Mouse (Mus musculus): ENCODE data around the gene Bcl6b.

The Bcl6b gene

GRCm38 (mm10) chr11:70229260-70230010, at the start of gene Bcl6b:
TSS of gene Bcl6b (minus strand) at chr11:70229798.
- no peak for DNase-seq (ENCODE audit: low spot score)

- DNase-seq (ENCODE audit: low spot score), result no peak
Observed at GRCm38 (mm10) chr11:70278961-70279360, 49.4 kb upstream of the Bcl6b start.

GRCm38 (mm10) chr11:70271641-70272040, 42.0 kb upstream of the Bcl6b start:
- no peak for DNase-seq (ENCODE audit: low spot score)

GRCm38 (mm10) chr11:70266405-70266804, 36.8 kb upstream of the Bcl6b start:
- DNase-seq (ENCODE audit: low spot score), result no peak

GRCm38 (mm10) chr11:70265819-70266218, 36.2 kb upstream of the Bcl6b start:
- DNase-seq (ENCODE audit: low spot score), result no peak

GRCm38 (mm10) chr11:70265252-70265651, 35.7 kb upstream of the Bcl6b start:
- peak; percentile 44 for DNase-seq (ENCODE audit: low spot score)

GRCm38 (mm10) chr11:70259035-70259434, 29.4 kb upstream of the Bcl6b start:
- DNase-seq (ENCODE audit: low spot score), result no peak

- DNase-seq (ENCODE audit: low spot score), result no peak
Observed at GRCm38 (mm10) chr11:70254931-70255531, 25.4 kb upstream of the Bcl6b start, which contains the start of gene Alox12. TSS of gene Alox12 (minus strand) at chr11:70255353.

GRCm38 (mm10) chr11:70254337-70254736, 24.7 kb upstream of the Bcl6b start:
- DNase-seq (ENCODE audit: low spot score), result no peak

GRCm38 (mm10) chr11:70251853-70252252, 22.3 kb upstream of the Bcl6b start:
- DNase-seq (ENCODE audit: low spot score), result no peak

- DNase-seq (ENCODE audit: low spot score), result no peak
Observed at GRCm38 (mm10) chr11:70250150-70250549, 20.6 kb upstream of the Bcl6b start.

GRCm38 (mm10) chr11:70247136-70247845, 17.7 kb upstream of the Bcl6b start:
- peak; percentile 70 for DNase-seq (ENCODE audit: low spot score)

- DNase-seq (ENCODE audit: low spot score), result no peak
Observed at GRCm38 (mm10) chr11:70242591-70242990, 13.0 kb upstream of the Bcl6b start.

GRCm38 (mm10) chr11:70239541-70240279, 10.1 kb upstream of the Bcl6b start, which contains the start of the genes Gm21988 and Rnasek:
TSS of gene Gm21988 (minus strand) at chr11:70239830.
TSS of gene Rnasek (minus strand) at chr11:70239842.
- peak; percentile 77 for DNase-seq (ENCODE audit: low spot score)

GRCm38 (mm10) chr11:70238591-70239440, 9.2 kb upstream of the Bcl6b start:
- no peak for DNase-seq (ENCODE audit: low spot score)

- peak; percentile 93 for DNase-seq (ENCODE audit: low spot score)
Observed at GRCm38 (mm10) chr11:70237457-70238167, 8.0 kb upstream of the Bcl6b start, which contains the start of gene 0610010K14Rik. TSS of gene 0610010K14Rik (minus strand) at chr11:70237914.

GRCm38 (mm10) chr11:70236717-70237116, 7.1 kb upstream of the Bcl6b start:
- no peak for DNase-seq (ENCODE audit: low spot score)

- DNase-seq (ENCODE audit: low spot score), result no peak
Observed at GRCm38 (mm10) chr11:70235254-70235900, 5.8 kb upstream of the Bcl6b start.

- no peak for DNase-seq (ENCODE audit: low spot score)
Observed at GRCm38 (mm10) chr11:70234497-70234896, 4.9 kb upstream of the Bcl6b start.

- no peak for DNase-seq (ENCODE audit: low spot score)
Observed at GRCm38 (mm10) chr11:70234037-70234436, 4.4 kb upstream of the Bcl6b start.

All from T-cell, adult 2 months (primary cell).